Mouse (Mus musculus) skeletal muscle tissue, adult 2 months (tissue): ENCODE measurements around the gene Atad1.
"Not testable (repeated sequence)": the region's sequence is repeated elsewhere in the genome, so short reads cannot be mapped to it uniquely, and the experiment has no call there.

ENCODE experiments used
- DNase-seq: peaks from one replicate; pipeline ENCODE4 v3.0.0-alpha.2; 2012; ENCODE audit warnings: low read depth, low spot score

Gene Atad1

GRCm38 (mm10) chr19:32749425-32749824, 9.8 kb upstream of the Atad1 start:
- DNase-seq, result no peak

- DNase-seq, result no peak
Observed at GRCm38 (mm10) chr19:32740641-32741345, 1.2 kb upstream of the Atad1 start.

- DNase-seq, result no peak
Observed at GRCm38 (mm10) chr19:32737844-32738243, 1.7 kb downstream of the Atad1 start.

GRCm38 (mm10) chr19:32732922-32733321, 6.7 kb downstream of the Atad1 start:
- DNase-seq, result no peak

- no peak for DNase-seq
Observed at GRCm38 (mm10) chr19:32729785-32730184, 9.8 kb downstream of the Atad1 start.

- DNase-seq, result no peak
Observed at GRCm38 (mm10) chr19:32726451-32727325, 12.9 kb downstream of the Atad1 start.

- no peak for DNase-seq
Observed at GRCm38 (mm10) chr19:32723817-32724216, 15.8 kb downstream of the Atad1 start.

GRCm38 (mm10) chr19:32720319-32720718, 19.3 kb downstream of the Atad1 start:
- no peak for DNase-seq

GRCm38 (mm10) chr19:32717590-32717989, 22.0 kb downstream of the Atad1 start:
- DNase-seq, result no peak

GRCm38 (mm10) chr19:32715681-32716080, 23.9 kb downstream of the Atad1 start:
- DNase-seq, result no peak

GRCm38 (mm10) chr19:32715201-32715600, 24.4 kb downstream of the Atad1 start:
- DNase-seq, result peak; percentile 60

- no peak for DNase-seq
Observed at GRCm38 (mm10) chr19:32713471-32713870, 26.1 kb downstream of the Atad1 start.

- DNase-seq, result peak; percentile 70
Observed at GRCm38 (mm10) chr19:32712588-32713042, 27.0 kb downstream of the Atad1 start.

- DNase-seq, result peak; percentile 78
Observed at GRCm38 (mm10) chr19:32711761-32712541, 27.6 kb downstream of the Atad1 start.

- DNase-seq, result no peak
Observed at GRCm38 (mm10) chr19:32710288-32710687, 29.3 kb downstream of the Atad1 start.

- no peak for DNase-seq
Observed at GRCm38 (mm10) chr19:32708996-32709395, 30.6 kb downstream of the Atad1 start.

GRCm38 (mm10) chr19:32702191-32702590, 37.4 kb downstream of the Atad1 start:
- DNase-seq, result no peak

- DNase-seq, result no peak
Observed at GRCm38 (mm10) chr19:32696674-32697073, 42.9 kb downstream of the Atad1 start.

GRCm38 (mm10) chr19:32689724-32690123, 49.9 kb downstream of the Atad1 start:
- DNase-seq, result peak; percentile 21

- not testable (repeated sequence) for DNase-seq
Observed at GRCm38 (mm10) chr19:32688227-32688626, 51.4 kb downstream of the Atad1 start.

- no peak for DNase-seq
Observed at GRCm38 (mm10) chr19:32687721-32688120, 51.9 kb downstream of the Atad1 start.

GRCm38 (mm10) chr19:32683081-32683480, 56.5 kb downstream of the Atad1 start:
- no peak for DNase-seq
